Comparison of ENCODE assay signal across 20 mouse cellular contexts in genomic region chr11:61665401-61665800, GRCm38 (mm10). TPM values are rescaled to one million over a fixed set of nuclear protein-coding genes. Genes with fewer than 3 reads are reported as not detected.
A peak's percentile ranks its signal among the peaks of the same experiment; 100 is the strongest.
DNase-seq lines count a peak whose midpoint lies in the region; ATAC-seq and TF ChIP-seq lines count a peak whose summit lies in the region.
"Had no signal": no experiment of that assay in that cellular context is flagged by ENCODE, and none has a peak within 500 bp of the region (broad histone marks: within the 10 kb centered on the region; RNA-seq: fewer than 3 reads in every experiment).

No protein-coding gene starts in this region.

- H3K4me3 ChIP-seq in lung, embryonic 14.5 days (ENCODE audit: low read depth, low read length), result no peak overlapping the region
- no peak overlapping the region for H3K4me3 ChIP-seq in midbrain, embryonic 15.5 days
- H3K4me3 ChIP-seq: embryonic facial prominence, embryonic 13.5 days; forebrain, embryonic 12.5 days; hindbrain, embryonic 10.5 days; intestine, embryonic 15.5 days had no signal

- no peak overlapping the region for H3K9ac ChIP-seq in lung, embryonic 14.5 days
- no peak overlapping the region for H3K9ac ChIP-seq in midbrain, embryonic 15.5 days
- H3K9ac ChIP-seq: embryonic facial prominence, embryonic 13.5 days; forebrain, embryonic 12.5 days; hindbrain, embryonic 14.5 days; intestine, embryonic 15.5 days had no signal

- no peaks in the 10 kb centered on the region for H3K36me3 ChIP-seq in lung, embryonic 14.5 days (ENCODE audit: insufficient read depth)
- no peaks in the 10 kb centered on the region for H3K36me3 ChIP-seq in midbrain, embryonic 15.5 days (replicated peaks)
- H3K36me3 ChIP-seq: embryonic facial prominence, embryonic 13.5 days; forebrain, embryonic 12.5 days; hindbrain, embryonic 10.5 days; intestine, embryonic 15.5 days had no signal

- H3K4me1 ChIP-seq in lung, embryonic 14.5 days (ENCODE audit: insufficient read depth), result peaks cover 2% of the 10 kb centered on the region; the same call in 1 of the 2 replicates
- no peaks in the 10 kb centered on the region for H3K4me1 ChIP-seq in midbrain, embryonic 15.5 days
- H3K4me1 ChIP-seq: forebrain, embryonic 12.5 days had no signal

- DNase-seq in adrenal gland, postnatal 10 days, result peak; percentile 60
- DNase-seq in adrenal gland, adult 8-10 months, result no peak
- no peak for DNase-seq in lung, embryonic 14.5 days
- DNase-seq in lung, postnatal 36 days, result no peak
- DNase-seq in adrenal gland, postnatal 14 days, result peak; percentile 70
- DNase-seq: gastrocnemius, postnatal 25 days had no signal

- peak; percentile 23; the same call in 1 of the 2 replicates for ATAC-seq in lung, embryonic 14.5 days (ENCODE audit: insufficient read depth)
- ATAC-seq in midbrain, embryonic 15.5 days (replicated peaks), result no peak
- ATAC-seq: forebrain, embryonic 16.5 days had no signal

- no peak for TF ChIP-seq CTCF in lung, embryonic 14.5 days (IDR thresholded peaks at IDR 0.05; ENCODE audit: low read depth)

- no peaks in the 10 kb centered on the region for H3K9me3 ChIP-seq in lung, embryonic 14.5 days (ENCODE audit: low read depth, low read length)
- H3K9me3 ChIP-seq in midbrain, embryonic 15.5 days, result no peaks in the 10 kb centered on the region
- H3K9me3 ChIP-seq: embryonic facial prominence, embryonic 13.5 days; forebrain, embryonic 12.5 days; G1E; hindbrain, embryonic 10.5 days; intestine, embryonic 15.5 days had no signal

- no peaks in the 10 kb centered on the region for H3K27me3 ChIP-seq in lung, embryonic 14.5 days (ENCODE audit: insufficient read depth, low read length)
- no peaks in the 10 kb centered on the region for H3K27me3 ChIP-seq in midbrain, embryonic 15.5 days (replicated peaks)
- H3K27me3 ChIP-seq: embryonic facial prominence, embryonic 13.5 days; forebrain, embryonic 12.5 days; intestine, embryonic 15.5 days had no signal

- no peak overlapping the region for H3K27ac ChIP-seq in lung, embryonic 14.5 days (ENCODE audit: low read depth)
- H3K27ac ChIP-seq in midbrain, embryonic 15.5 days, result no peak overlapping the region
- H3K27ac ChIP-seq: embryonic facial prominence, embryonic 13.5 days; forebrain, embryonic 12.5 days; hindbrain, embryonic 10.5 days; hindbrain, embryonic 14.5 days; intestine, embryonic 15.5 days had no signal

- WGBS in lung, embryonic 14.5 days, result 75% methylated on average over 4 of the region's 4 CpGs
- WGBS in midbrain, embryonic 15.5 days, result 80% methylated on average over 4 of the region's 4 CpGs

- H3K4me2 ChIP-seq in lung, embryonic 14.5 days, result no peak overlapping the region
- H3K4me2 ChIP-seq in midbrain, embryonic 15.5 days, result no peak overlapping the region
- H3K4me2 ChIP-seq: embryonic facial prominence, embryonic 13.5 days; forebrain, embryonic 12.5 days; hindbrain, embryonic 14.5 days; intestine, embryonic 15.5 days had no signal

RNA-seq across cellular contexts. Expression of gene Grap, which starts 12.3 kb away (rescaled TPM):
- total RNA-seq in adrenal gland, postnatal 10 days (2021), result 10 to 100 TPM; 16.0 to 17.3 TPM
- 10 to 100 TPM in 3 of 4 experiments, 1 to 10 TPM in 1; 9.4 to 12.4 (median 11.9) TPM for total RNA-seq in adrenal gland, adult 8-10 months (2022)
- polyA plus RNA-seq in lung, embryonic 14.5 days (2014; fragmentation: Nextera tagmentation; extraction: Ambion mirVana), result 27.8 and 29.5 TPM in 2 replicates
- 12.3 and 27.0 TPM in 2 replicates for total RNA-seq in adrenal gland, postnatal 14 days (2021)
- 11.7 and 12.7 TPM in 2 replicates for polyA plus RNA-seq in midbrain, embryonic 15.5 days (2015; fragmentation: Nextera tagmentation; extraction: Ambion mirVana)

RNA-seq across cellular contexts. Expression of gene Fam83g, which starts 18.5 kb away (rescaled TPM):
- under 1 TPM; 0.78 to 0.85 TPM for total RNA-seq in adrenal gland, postnatal 10 days (2021)
- total RNA-seq in adrenal gland, adult 8-10 months (2022), result 1 to 10 TPM; 1.7 to 2.9 (median 2.3) TPM
- polyA plus RNA-seq in lung, embryonic 14.5 days (2014; fragmentation: Nextera tagmentation; extraction: Ambion mirVana), result 2.1 and 2.2 TPM in 2 replicates
- total RNA-seq in adrenal gland, postnatal 14 days (2021), result 0.85 and 1.1 TPM in 2 replicates
- 0.21 and 0.22 TPM in 2 replicates for polyA plus RNA-seq in midbrain, embryonic 15.5 days (2015; fragmentation: Nextera tagmentation; extraction: Ambion mirVana)
- total RNA-seq: common myeloid progenitor, adult 5-6 weeks; granulocyte monocyte progenitor cell, adult 5-6 weeks had no signal
- polyA plus RNA-seq: G1E had no signal

RNA-seq across cellular contexts. Expression of gene Slc5a10, which starts 55.2 kb away (rescaled TPM):
- under 1 TPM in 1 of 2 experiments, not detected in 1; 0.15 TPM for total RNA-seq in adrenal gland, postnatal 10 days (2021)
- under 1 TPM in 3 of 4 experiments, not detected in 1; 0.14 to 0.30 (median 0.25) TPM for total RNA-seq in adrenal gland, adult 8-10 months (2022)
- polyA plus RNA-seq in lung, embryonic 14.5 days (2014; fragmentation: Nextera tagmentation; extraction: Ambion mirVana), result not detected in 2 replicates
- total RNA-seq in adrenal gland, postnatal 14 days (2021), result not detected in 2 replicates
- polyA plus RNA-seq in midbrain, embryonic 15.5 days (2015; fragmentation: Nextera tagmentation; extraction: Ambion mirVana), result not detected in 2 replicates
- total RNA-seq: common myeloid progenitor, adult 5-6 weeks; G1E; gastrocnemius, adult 18-20 months; gastrocnemius, postnatal 25 days; granulocyte monocyte progenitor cell, adult 5-6 weeks; heart, adult 8-10 months; heart, postnatal 10 days had no signal
- polyA plus RNA-seq: embryonic facial prominence, embryonic 13.5 days; forebrain, embryonic 12.5 days; forebrain, embryonic 16.5 days; G1E; heart, embryonic 14.5 days; hindbrain, embryonic 10.5 days; hindbrain, embryonic 14.5 days had no signal

Comparison
In these comparisons a context has a peak if more than half of its experiments do, and no peak if none do; other contexts are left out.
1. DNase-seq: peak in adrenal gland, postnatal 10 days (single experiment) and adrenal gland, postnatal 14 days (single experiment); none in adrenal gland, adult 8-10 months (single experiment), lung, embryonic 14.5 days (single experiment) and lung, postnatal 36 days (single experiment).